Mouse (Mus musculus) erythroblast, adult 5-6 weeks (primary cell): ENCODE data around the gene Vmn1r227. TPM values are rescaled to one million over a fixed set of nuclear protein-coding genes. Genes with fewer than 3 reads are reported as not detected.

ENCODE experiments used
- ATAC-seq: replicated peaks from 2 replicates; pipeline ENCODE4 v1.8.0; 2016; ENCODE audit warnings: moderate number of reproducible peaks, mild to moderate bottlenecking, moderate TSS enrichment, inconsistent platforms; ENCODE audit not compliant: poor library complexity, low FRiP score, severe bottlenecking
- total RNA-seq, 2 experiments: library from RNA; stranded (forward) in 1 of 2; stranded (reverse) in 1 of 2; fragments of 150-400 nt in 1 of 2; fragments of 200-764, 138-1000 nt in 1 of 2; gene quantifications; 2 replicates each; pipeline versions ENCODE4 v1.2.3 to v1.2.4; 2015 to 2017; ENCODE audit warnings: low replicate concordance in 2 of 2

Vmn1r227 gene
- total RNA-seq (2015; ENCODE audit: low replicate concordance): not detected in 2 replicates
- not detected in 2 replicates for total RNA-seq (2017; ENCODE audit: low replicate concordance)

- ATAC-seq: no peak
Observed at GRCm38 (mm10) chr17:20729543-20729942, at the start of gene Vmn1r227. TSS of gene Vmn1r227 (plus strand) at chr17:20729843.

- ATAC-seq: no peak
Observed at GRCm38 (mm10) chr17:20682543-20682942, 47.1 kb upstream of the Vmn1r227 start, which contains the start of gene Vmn1r226. TSS of gene Vmn1r226 (plus strand) at chr17:20682843.

DNA sequence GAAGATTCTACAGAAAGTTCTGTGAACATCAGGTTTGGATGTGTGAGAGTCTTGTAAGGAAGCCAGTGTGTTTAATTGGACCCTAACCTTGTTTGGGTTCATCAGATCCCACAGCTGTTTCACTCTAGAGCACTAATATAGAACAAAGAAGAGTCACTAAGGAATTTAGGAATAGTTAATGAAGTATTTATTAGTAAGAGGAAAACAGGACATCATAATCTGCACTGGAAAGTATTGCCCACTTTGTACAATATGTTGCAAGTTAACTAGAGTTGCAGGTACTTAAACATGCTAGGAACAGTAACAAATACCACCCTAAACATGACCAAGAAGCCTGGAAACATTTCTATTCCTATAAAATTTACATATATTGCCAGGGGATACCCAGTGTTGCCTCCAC, 56.4 kb downstream of the Vmn1r227 start, which contains the start of gene Vmn1r228:
Gene Vmn1r228 (minus strand): TSS at position 101 of the 400 bp plus-strand sequence.
- no peak for ATAC-seq

Other genes with a start within 250 kb of the Vmn1r227 start
- not detected in 2 replicates for gene Vmn2r108, start 248.5 kb upstream of the Vmn1r227 start, total RNA-seq (2015; ENCODE audit: low replicate concordance)
- gene Vmn2r108, start 248.5 kb upstream of the Vmn1r227 start, total RNA-seq (2017; ENCODE audit: low replicate concordance): not detected in 2 replicates
- gene Vmn1r225, start 231.7 kb upstream of the Vmn1r227 start, total RNA-seq (2015; ENCODE audit: low replicate concordance): not detected in 2 replicates
- gene Vmn1r225, start 231.7 kb upstream of the Vmn1r227 start, total RNA-seq (2017; ENCODE audit: low replicate concordance): not detected in 2 replicates
- not detected in 2 replicates for gene Vmn2r109, start 165.1 kb upstream of the Vmn1r227 start, total RNA-seq (2015; ENCODE audit: low replicate concordance)
- gene Vmn2r109, start 165.1 kb upstream of the Vmn1r227 start, total RNA-seq (2017; ENCODE audit: low replicate concordance): not detected in 2 replicates
- gene Vmn2r110, start 133.4 kb upstream of the Vmn1r227 start, total RNA-seq (2015; ENCODE audit: low replicate concordance): not detected in 2 replicates
- not detected in 2 replicates for gene Vmn2r110, start 133.4 kb upstream of the Vmn1r227 start, total RNA-seq (2017; ENCODE audit: low replicate concordance)
- gene Fpr-rs3, start 105.0 kb upstream of the Vmn1r227 start, total RNA-seq (2015; ENCODE audit: low replicate concordance): not detected in 2 replicates
- not detected in 2 replicates for gene Fpr-rs3, start 105.0 kb upstream of the Vmn1r227 start, total RNA-seq (2017; ENCODE audit: low replicate concordance)
- gene Vmn1r226, start 47.0 kb upstream of the Vmn1r227 start, total RNA-seq (2015; ENCODE audit: low replicate concordance): not detected in 2 replicates
- not detected in 2 replicates for gene Vmn1r226, start 47.0 kb upstream of the Vmn1r227 start, total RNA-seq (2017; ENCODE audit: low replicate concordance)
- not detected in 2 replicates for gene Vmn1r228, start 56.3 kb downstream of the Vmn1r227 start, total RNA-seq (2015; ENCODE audit: low replicate concordance)
- gene Vmn1r228, start 56.3 kb downstream of the Vmn1r227 start, total RNA-seq (2017; ENCODE audit: low replicate concordance): 0.14 TPM in 1 of 2 replicates, not detected in the other
- not detected in 2 replicates for gene Vmn1r229, start 81.7 kb downstream of the Vmn1r227 start, total RNA-seq (2015; ENCODE audit: low replicate concordance)
- 0.28 TPM in 1 of 2 replicates, not detected in the other for gene Vmn1r229, start 81.7 kb downstream of the Vmn1r227 start, total RNA-seq (2017; ENCODE audit: low replicate concordance)
- gene Vmn1r230, start 110.6 kb downstream of the Vmn1r227 start, total RNA-seq (2015; ENCODE audit: low replicate concordance): not detected in 2 replicates
- gene Vmn1r230, start 110.6 kb downstream of the Vmn1r227 start, total RNA-seq (2017; ENCODE audit: low replicate concordance): not detected in 2 replicates
- gene Vmn1r231, start 175.2 kb downstream of the Vmn1r227 start, total RNA-seq (2015; ENCODE audit: low replicate concordance): not detected in 2 replicates
- 2.5 TPM in 1 of 2 replicates, not detected in the other for gene Vmn1r231, start 175.2 kb downstream of the Vmn1r227 start, total RNA-seq (2017; ENCODE audit: low replicate concordance)
- gene Vmn1r232, start 189.9 kb downstream of the Vmn1r227 start, total RNA-seq (2015; ENCODE audit: low replicate concordance): not detected in 2 replicates
- gene Vmn1r232, start 189.9 kb downstream of the Vmn1r227 start, total RNA-seq (2017; ENCODE audit: low replicate concordance): not detected in 2 replicates
- gene Ppp2r1a, start 215.5 kb downstream of the Vmn1r227 start, total RNA-seq (2015; ENCODE audit: low replicate concordance): 126 and 128 TPM in 2 replicates
- gene Ppp2r1a, start 215.5 kb downstream of the Vmn1r227 start, total RNA-seq (2017; ENCODE audit: low replicate concordance): 26.9 and 54.6 TPM in 2 replicates